Mouse (Mus musculus) embryo, embryonic 10 days (tissue): ENCODE measurements at regions not wholly inside any gene's neighbourhood (a gene's known extent, or its start where the extent isn't known, plus 50 kb on each side); places are given as distances from the start of the nearest gene placed in this dataset.
A peak's percentile ranks its signal among the peaks of the same experiment; 100 is the strongest.

ENCODE experiments used
- DNase-seq: peaks from one replicate; pipeline ENCODE4 v3.0.0-alpha.2; 2015; ENCODE audit warnings: low spot score

- peak; percentile 30 for DNase-seq
Observed at GRCm38 (mm10) chr1:190067181-190067580, 103.3 kb downstream of the Prox1 start.

GRCm38 (mm10) chr1:190066426-190066825, 104.1 kb downstream of the Prox1 start:
- DNase-seq: no peak

GRCm38 (mm10) chr1:190061560-190062295, 108.8 kb downstream of the Prox1 start:
- peak; percentile 63 for DNase-seq

GRCm38 (mm10) chr1:190059025-190059424, 111.5 kb downstream of the Prox1 start:
- DNase-seq: no peak

GRCm38 (mm10) chr1:190056931-190057330, 113.6 kb downstream of the Prox1 start:
- DNase-seq: no peak

GRCm38 (mm10) chr1:190051903-190052302, 118.6 kb downstream of the Prox1 start:
- DNase-seq: no peak

GRCm38 (mm10) chr1:190048521-190049170, 121.9 kb downstream of the Prox1 start:
- DNase-seq: no peak

- no peak for DNase-seq
Observed at GRCm38 (mm10) chr1:190047201-190047600, 123.3 kb downstream of the Prox1 start.

GRCm38 (mm10) chr1:190045797-190046196, 123.6 kb upstream of the Smyd2 start:
- DNase-seq: peak; percentile 77

- no peak for DNase-seq
Observed at GRCm38 (mm10) chr1:190044036-190044435, 121.9 kb upstream of the Smyd2 start.

GRCm38 (mm10) chr1:190043156-190043555, 121.0 kb upstream of the Smyd2 start:
- no peak for DNase-seq

- no peak for DNase-seq
Observed at GRCm38 (mm10) chr1:190042197-190042596, 120.0 kb upstream of the Smyd2 start.

GRCm38 (mm10) chr1:190041096-190041706, 119.0 kb upstream of the Smyd2 start:
- DNase-seq: peak; percentile 54

- DNase-seq: no peak
Observed at GRCm38 (mm10) chr1:190038046-190038445, 115.9 kb upstream of the Smyd2 start.

- no peak for DNase-seq
Observed at GRCm38 (mm10) chr1:190036726-190037125, 114.6 kb upstream of the Smyd2 start.

GRCm38 (mm10) chr1:190035935-190036334, 113.8 kb upstream of the Smyd2 start:
- DNase-seq: no peak

- DNase-seq: no peak
Observed at GRCm38 (mm10) chr1:190034091-190034490, 111.9 kb upstream of the Smyd2 start.

- DNase-seq: no peak
Observed at GRCm38 (mm10) chr1:190027536-190027935, 105.4 kb upstream of the Smyd2 start.

- no peak for DNase-seq
Observed at GRCm38 (mm10) chr1:190009466-190009865, 87.3 kb upstream of the Smyd2 start.

GRCm38 (mm10) chr1:190007271-190007670, 85.1 kb upstream of the Smyd2 start:
- DNase-seq: no peak

- DNase-seq: no peak
Observed at GRCm38 (mm10) chr1:190001084-190001483, 78.9 kb upstream of the Smyd2 start.

GRCm38 (mm10) chr1:189993706-189994105, 71.5 kb upstream of the Smyd2 start:
- DNase-seq: no peak

- no peak for DNase-seq
Observed at GRCm38 (mm10) chr1:189993221-189993620, 71.1 kb upstream of the Smyd2 start.
